Mouse (Mus musculus) heart, embryonic 16.5 days (tissue): ENCODE measurements around the gene Olfr832. TPM values are rescaled to one million over a fixed set of nuclear protein-coding genes. Genes with fewer than 3 reads are reported as not detected.
"Not testable (repeated sequence)": the region's sequence is repeated elsewhere in the genome, so short reads cannot be mapped to it uniquely, and the experiment has no call there.

Source experiments
- ATAC-seq: fragments of 200-750 bp; cut with Nextera tagmentation; replicated peaks from 2 replicates; pipeline ENCODE4 v1.8.0; 2017; ENCODE audit warnings: moderate number of reproducible peaks; ENCODE audit not compliant: insufficient read depth, low FRiP score; ENCODE audit errors: extremely low read depth
- H3K27ac ChIP-seq: fragments of 300-500 bp; sonication (generic); 2 replicates; pipeline ENCODE4 v1.5.1; 2014; ENCODE audit warnings: mild to moderate bottlenecking, low read length, control low read depth, moderate library complexity
- H3K27me3 ChIP-seq: fragments of 300-500 bp; sonication (generic); 2 replicates; pipeline ENCODE4 v1.6.1; 2014; ENCODE audit warnings: low read length, mixed read lengths; ENCODE audit not compliant: control insufficient read depth, insufficient read depth
- H3K36me3 ChIP-seq: fragments of 300-500 bp; sonication (generic); 2 replicates; pipeline ENCODE4 v1.6.1; 2014; ENCODE audit not compliant: control insufficient read depth, insufficient read depth
- H3K4me1 ChIP-seq: fragments of 300-500 bp; sonication (generic); 2 replicates; pipeline ENCODE4 v1.6.1; 2014; ENCODE audit warnings: low read length, mixed read lengths; ENCODE audit not compliant: control insufficient read depth, insufficient read depth
- H3K4me2 ChIP-seq: fragments of 300-500 bp; sonication (generic); 2 replicates; pipeline ENCODE4 v1.6.1; 2014; ENCODE audit warnings: low read depth, mild to moderate bottlenecking, control low read depth, low read length
- H3K4me3 ChIP-seq: fragments of 300-500 bp; sonication (generic); 2 replicates; pipeline ENCODE4 v1.5.1; 2014; ENCODE audit warnings: mild to moderate bottlenecking, control low read depth, low read length
- H3K9ac ChIP-seq: fragments of 300-500 bp; sonication (generic); 2 replicates; pipeline ENCODE4 v1.6.1; 2014; ENCODE audit warnings: low read length, control low read depth
- H3K9me3 ChIP-seq: fragments of 300-500 bp; sonication (generic); replicated peaks from 2 replicates; pipeline ENCODE4 v1.6.1; 2016; ENCODE audit warnings: low read length; ENCODE audit not compliant: control insufficient read depth
- WGBS: fragments of 180-500 bp; shearing (Covaris S2); extraction: QIAGEN DNeasy Blood & Tissue Kit; methylation state at CpG from one replicate; pipeline ENCODE4 v1.1.7; 2014; 5-methylcytosine and 5-hydroxymethylcytosine counted together
- polyA plus RNA-seq: library from polyadenylated mRNA; unstranded; fragments of >200 nt; fragmentation: Nextera tagmentation; extraction: Ambion mirVana; gene quantifications from 2 replicates; pipeline ENCODE4 v1.2.1, GENCODE M21; 2015

Gene Olfr832
- polyA plus RNA-seq: not detected in 2 replicates

GRCm38 (mm10) chr9:18936822-18937221 lies at the start of gene Olfr832:
Gene Olfr832, plus strand, starts transcription at chr9:18937122.
- ATAC-seq, H3K4me2 ChIP-seq, H3K36me3 ChIP-seq, H3K4me3 ChIP-seq, H3K9me3 ChIP-seq, H3K27ac ChIP-seq, H3K27me3 ChIP-seq, H3K4me1 ChIP-seq, H3K9ac ChIP-seq: not testable (repeated sequence)
- 68% methylated on average over 2 of the region's 2 CpGs for WGBS

- not testable (repeated sequence) for H3K36me3 ChIP-seq, H3K9ac ChIP-seq, ATAC-seq, H3K9me3 ChIP-seq, H3K4me2 ChIP-seq, H3K27ac ChIP-seq, H3K4me1 ChIP-seq, H3K4me3 ChIP-seq, H3K27me3 ChIP-seq
- WGBS: 72% methylated on average over 2 of the region's 2 CpGs
Observed at GRCm38 (mm10) chr9:18907699-18908098, 29.2 kb upstream of the Olfr832 start.

- not testable (repeated sequence) for H3K9me3 ChIP-seq, H3K4me1 ChIP-seq, H3K27ac ChIP-seq, H3K4me2 ChIP-seq, H3K9ac ChIP-seq, H3K4me3 ChIP-seq, ATAC-seq, H3K36me3 ChIP-seq, H3K27me3 ChIP-seq
- WGBS: 82% methylated on average over 15 of the region's 16 CpGs
Observed at GRCm38 (mm10) chr9:18927921-18928320, 9.0 kb upstream of the Olfr832 start.

GRCm38 (mm10) chr9:18962021-18962420 lies 25.1 kb downstream of the Olfr832 start:
- no peaks in the 10 kb centered on the region for H3K4me1 ChIP-seq
- no peak overlapping the region for H3K9ac ChIP-seq
- no peak overlapping the region for H3K4me3 ChIP-seq
- H3K4me2 ChIP-seq: no peak overlapping the region
- H3K9me3 ChIP-seq: no peaks in the 10 kb centered on the region
- H3K36me3 ChIP-seq: no peaks in the 10 kb centered on the region
- no peak overlapping the region for H3K27ac ChIP-seq
- no peaks in the 10 kb centered on the region for H3K27me3 ChIP-seq
- no peak for ATAC-seq

GRCm38 (mm10) chr9:18987690-18988089 lies 50.8 kb downstream of the Olfr832 start, which contains the start of gene Olfr834:
Gene Olfr834, plus strand, starts transcription at chr9:18987990.
- Histone ChIP-seq H3K27me3 (no peaks in the 10 kb centered on the region), H3K4me1 (no peaks in the 10 kb centered on the region), H3K27ac (no peak within 1 kb of the TSS), H3K4me3 (no peak within 1 kb of the TSS), H3K36me3 (no peaks in the 10 kb centered on the region), H3K9ac (no peak within 1 kb of the TSS), H3K4me2 (no peak within 1 kb of the TSS), H3K9me3 (peaks cover 2% of the 10 kb centered on the region; the same call in 1 of the 2 replicates)
- 83% methylated on average over 3 of the region's 3 CpGs for WGBS
- ATAC-seq: no peak

Other genes starting within 250 kb of the Olfr832 start
- 0.04 TPM in 1 of 2 replicates, not detected in the other for gene Olfr24, start 173.1 kb upstream of the Olfr832 start, polyA plus RNA-seq
- gene Olfr828, start 117.6 kb upstream of the Olfr832 start, polyA plus RNA-seq: not detected in 2 replicates
- gene Olfr829, start 82.2 kb upstream of the Olfr832 start, polyA plus RNA-seq: not detected in 2 replicates
- not detected in 2 replicates for gene Olfr830, start 62.4 kb upstream of the Olfr832 start, polyA plus RNA-seq
- gene Olfr834, start 50.9 kb downstream of the Olfr832 start, polyA plus RNA-seq: not detected in 2 replicates
- gene Olfr835, start 95.6 kb downstream of the Olfr832 start, polyA plus RNA-seq: not detected in 2 replicates
- gene Olfr836, start 183.3 kb downstream of the Olfr832 start, polyA plus RNA-seq: not detected in 2 replicates
- gene Olfr837, start 199.2 kb downstream of the Olfr832 start, polyA plus RNA-seq: not detected in 2 replicates
- not detected in 2 replicates for gene Olfr839-ps1, start 240.2 kb downstream of the Olfr832 start, polyA plus RNA-seq